10 mouse cellular contexts compared by ENCODE assay signal in the genomic region with DNA sequence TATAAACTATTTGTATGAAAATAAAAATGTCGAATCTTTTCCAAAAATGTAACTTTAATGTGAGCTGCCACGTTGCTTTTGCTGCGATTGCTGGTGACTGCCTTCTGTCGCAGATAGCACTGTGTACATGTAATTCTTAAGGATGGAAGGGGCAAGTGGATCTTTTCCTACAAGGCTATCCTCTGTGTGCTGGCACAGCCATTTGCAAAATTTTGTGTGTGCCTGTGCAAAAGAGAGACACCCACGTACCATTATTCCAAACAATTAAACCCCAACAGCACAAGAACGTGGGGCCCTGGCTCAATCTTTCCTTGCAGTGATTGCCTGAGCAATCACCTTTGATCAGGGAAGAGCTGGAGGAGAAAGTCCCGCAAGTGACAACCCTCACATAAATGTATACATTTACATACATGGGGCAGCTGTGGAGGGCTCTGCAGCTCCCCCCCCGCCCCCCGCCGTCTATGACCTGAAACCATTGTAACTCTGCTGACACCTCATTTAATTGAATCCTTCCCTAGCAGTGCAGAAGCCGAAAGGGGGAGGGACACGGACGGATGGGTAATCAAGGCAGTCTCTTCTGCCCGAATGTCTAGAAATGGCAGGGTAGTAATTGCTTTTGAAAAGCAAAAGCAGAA.
DNase-seq lines count a peak whose midpoint lies in the region; ATAC-seq and TF ChIP-seq lines count a peak whose summit lies in the region.
"Had no signal": no experiment of that assay in that cellular context is flagged by ENCODE, and none has a peak within 500 bp of the region (broad histone marks: within the 10 kb centered on the region; RNA-seq: fewer than 3 reads in every experiment).

No protein-coding gene starts in this region.

- no peaks in the 10 kb centered on the region for H3K4me1 ChIP-seq in kidney, postnatal 0 days (replicated peaks; ENCODE audit: insufficient read depth, low read length)
- H3K4me1 ChIP-seq in embryonic facial prominence, embryonic 11.5 days (ENCODE audit: control insufficient read depth, insufficient read depth, low read length), result peaks cover 5% of the 10 kb centered on the region; the same call in 1 of the 2 replicates
- H3K4me1 ChIP-seq in hindbrain, postnatal 0 days (ENCODE audit: insufficient read depth, low read length), result peaks cover 6% of the 10 kb centered on the region
- peaks cover 47% of the 10 kb centered on the region for H3K4me1 ChIP-seq in neural tube, embryonic 13.5 days (replicated peaks)

- ATAC-seq in kidney, postnatal 0 days (replicated peaks; ENCODE audit: low FRiP score, low read depth), result no peak
- 0 out of 2 replicates have a peak, but pooled peaks have one; percentile 37 for ATAC-seq in embryonic facial prominence, embryonic 11.5 days (replicated peaks; ENCODE audit: insufficient number of reproducible peaks, low FRiP score, low TSS enrichment, low read depth)
- ATAC-seq in hindbrain, postnatal 0 days, result peak; percentile 43; the same call in 1 of the 2 replicates
- peak; percentile 59 for ATAC-seq in neural tube, embryonic 13.5 days (ENCODE audit: low read depth)
- ATAC-seq: liver, postnatal 0 days had no signal

- H3K27me3 ChIP-seq in kidney, postnatal 0 days (ENCODE audit: insufficient read depth, low read length), result no peaks in the 10 kb centered on the region
- H3K27me3 ChIP-seq in embryonic facial prominence, embryonic 11.5 days (ENCODE audit: control insufficient read depth, insufficient read depth, low read length), result no peaks in the 10 kb centered on the region
- no peaks in the 10 kb centered on the region for H3K27me3 ChIP-seq in hindbrain, postnatal 0 days (ENCODE audit: insufficient read depth, low read length)
- H3K27me3 ChIP-seq in neural tube, embryonic 13.5 days, result no peaks in the 10 kb centered on the region

- 23% methylated on average over 14 of the region's 14 CpGs for WGBS in kidney, postnatal 0 days
- 21% methylated on average over 14 of the region's 14 CpGs for WGBS in embryonic facial prominence, embryonic 11.5 days
- 10% methylated on average over 14 of the region's 14 CpGs for WGBS in hindbrain, postnatal 0 days
- 9% methylated on average over 14 of the region's 14 CpGs for WGBS in neural tube, embryonic 13.5 days

- H3K4me3 ChIP-seq in kidney, postnatal 0 days (replicated peaks; ENCODE audit: low read depth, low read length), result peak overlapping the region; percentile 28; the same call in 1 of the 2 replicates
- no peak overlapping the region for H3K4me3 ChIP-seq in embryonic facial prominence, embryonic 11.5 days (ENCODE audit: low read depth, low read length)
- peak overlapping the region; percentile 22 for H3K4me3 ChIP-seq in hindbrain, postnatal 0 days (ENCODE audit: low read length)
- peak overlapping the region; percentile 25 for H3K4me3 ChIP-seq in neural tube, embryonic 13.5 days

- H3K36me3 ChIP-seq in kidney, postnatal 0 days (ENCODE audit: insufficient read depth, low read length), result no peaks in the 10 kb centered on the region
- H3K36me3 ChIP-seq in embryonic facial prominence, embryonic 11.5 days (replicated peaks; ENCODE audit: control insufficient read depth, insufficient read depth, low read depth, low read length), result no peaks in the 10 kb centered on the region
- H3K36me3 ChIP-seq in hindbrain, postnatal 0 days (ENCODE audit: insufficient read depth, low read length), result no peaks in the 10 kb centered on the region
- H3K36me3 ChIP-seq in neural tube, embryonic 13.5 days, result no peaks in the 10 kb centered on the region

- H3K4me2 ChIP-seq in kidney, postnatal 0 days (ENCODE audit: low read length), result peak overlapping the region; percentile 58
- peak overlapping the region; percentile 19 for H3K4me2 ChIP-seq in embryonic facial prominence, embryonic 11.5 days (ENCODE audit: low read depth, low read length)
- peak overlapping the region; percentile 57 for H3K4me2 ChIP-seq in hindbrain, postnatal 0 days (ENCODE audit: low read depth, low read length)
- peak overlapping the region; percentile 55 for H3K4me2 ChIP-seq in neural tube, embryonic 13.5 days

- peak; percentile 35 for DNase-seq in kidney, postnatal 0 days (ENCODE audit: low spot score)
- DNase-seq in kidney, adult 9 months, result no peak
- DNase-seq in embryonic facial prominence, embryonic 11.5 days (ENCODE audit: low spot score), result peak; percentile 54
- peak; percentile 45 for DNase-seq in hindbrain, postnatal 0 days (ENCODE audit: low spot score)
- DNase-seq in urinary bladder, postnatal 36 days (ENCODE audit: low spot score in 2 of 2), result no peak
- no peak for DNase-seq in spleen, postnatal 10 days (ENCODE audit: low spot score in 2 of 2)
- DNase-seq in right cerebral cortex, adult 18-20 months, result no peak
- DNase-seq: cerebellum, adult 9-11 months; liver, postnatal 0 days had no signal

- TF ChIP-seq CTCF in kidney, postnatal 0 days (IDR thresholded peaks at IDR 0.05; ENCODE audit: low read depth), result no peak
- no peak for TF ChIP-seq CTCF in hindbrain, postnatal 0 days (IDR thresholded peaks at IDR 0.05; ENCODE audit: low read depth)

- H3K27ac ChIP-seq in kidney, postnatal 0 days, result no peak overlapping the region
- H3K27ac ChIP-seq in embryonic facial prominence, embryonic 11.5 days (replicated peaks; ENCODE audit: low read depth, low read length), result no peak overlapping the region; the same call in 1 of the 2 replicates
- H3K27ac ChIP-seq in hindbrain, postnatal 0 days, result peak overlapping the region; percentile 82
- peak overlapping the region; percentile 97 for H3K27ac ChIP-seq in neural tube, embryonic 13.5 days (replicated peaks)

- H3K9me3 ChIP-seq in kidney, postnatal 0 days (replicated peaks; ENCODE audit: low read length), result no peaks in the 10 kb centered on the region
- H3K9me3 ChIP-seq in embryonic facial prominence, embryonic 11.5 days (replicated peaks; ENCODE audit: control insufficient read depth, low read length), result no peaks in the 10 kb centered on the region
- no peaks in the 10 kb centered on the region for H3K9me3 ChIP-seq in hindbrain, postnatal 0 days (ENCODE audit: low read length)
- H3K9me3 ChIP-seq in neural tube, embryonic 13.5 days, result no peaks in the 10 kb centered on the region

- no peak overlapping the region for H3K9ac ChIP-seq in kidney, postnatal 0 days (ENCODE audit: low read depth, low read length)
- H3K9ac ChIP-seq in embryonic facial prominence, embryonic 11.5 days (replicated peaks; ENCODE audit: low read length), result no peak overlapping the region; the same call in 1 of the 2 replicates
- H3K9ac ChIP-seq in hindbrain, postnatal 0 days (replicated peaks; ENCODE audit: low read length), result peak overlapping the region; percentile 39; the same call in 1 of the 2 replicates
- H3K9ac ChIP-seq in neural tube, embryonic 13.5 days, result peak overlapping the region; percentile 71
- H3K9ac ChIP-seq: liver, postnatal 0 days had no signal

Comparison
In these comparisons a context has a peak if more than half of its experiments do, and no peak if none do; other contexts are left out.
1. DNase-seq: peak in kidney, postnatal 0 days (single experiment), embryonic facial prominence, embryonic 11.5 days (single experiment) and hindbrain, postnatal 0 days (single experiment); none in kidney, adult 9 months (single experiment), urinary bladder, postnatal 36 days (0 of 2), spleen, postnatal 10 days (0 of 2) and right cerebral cortex, adult 18-20 months (single experiment).
2. H3K27ac ChIP-seq: peak in hindbrain, postnatal 0 days (single experiment) and neural tube, embryonic 13.5 days (single experiment); none in kidney, postnatal 0 days (single experiment) and embryonic facial prominence, embryonic 11.5 days (single experiment).
3. H3K9ac ChIP-seq: peak in hindbrain, postnatal 0 days (single experiment) and neural tube, embryonic 13.5 days (single experiment); none in kidney, postnatal 0 days (single experiment) and embryonic facial prominence, embryonic 11.5 days (single experiment).
4. Peak in every context shown above with its lines, with median percentiles within 50 percentile points of each other: H3K4me2 ChIP-seq.